Mouse (Mus musculus) CD4-positive, CD25-positive, alpha-beta regulatory T cell, adult 4 months (primary cell): ENCODE data around the gene Shisa5. TPM values are rescaled to one million over a fixed set of nuclear protein-coding genes. Genes with fewer than 3 reads are reported as not detected.

Experiments used
- ATAC-seq: one replicate; pipeline ENCODE4 v1.8.0; 2017
- polyA plus RNA-seq, 2 experiments: library from polyadenylated mRNA; unstranded; fragments of 100-300 nt; shearing (Covaris generic); gene quantifications; one replicate each; pipeline ENCODE4 v1.2.1; 2017

Shisa5 gene
- polyA plus RNA-seq, 2 experiments from 2014 or later = 3,771 to 6,921 TPM

GRCm38 (mm10) chr9:109022866-109023685, 15.3 kb upstream of the Shisa5 start:
- ATAC-seq = peak; percentile 39

GRCm38 (mm10) chr9:109027521-109027920, 10.8 kb upstream of the Shisa5 start:
- ATAC-seq = no peak

GRCm38 (mm10) chr9:109028421-109028820, 9.9 kb upstream of the Shisa5 start:
- ATAC-seq = no peak

DNA sequence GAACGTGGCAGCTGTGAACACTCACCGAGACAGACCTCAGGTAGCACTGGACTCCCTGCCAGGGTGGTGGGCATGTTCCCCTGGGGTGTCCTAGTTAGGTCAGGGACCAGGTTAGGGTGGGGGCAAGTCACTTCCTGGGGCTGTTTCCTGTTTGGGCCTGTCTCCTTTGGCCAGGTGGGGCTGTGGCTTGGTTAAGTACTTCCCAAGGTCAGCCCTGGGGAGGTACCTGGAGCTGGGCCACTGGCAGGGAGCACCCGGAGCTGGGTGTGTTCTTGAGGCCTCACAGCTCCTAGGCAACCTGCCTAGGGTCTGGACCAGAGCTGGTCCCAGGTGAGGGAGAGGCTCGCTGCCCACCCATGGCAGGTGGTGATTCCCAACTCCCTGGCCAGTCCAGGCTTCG, 9.4 kb upstream of the Shisa5 start:
- no peak for ATAC-seq

DNA sequence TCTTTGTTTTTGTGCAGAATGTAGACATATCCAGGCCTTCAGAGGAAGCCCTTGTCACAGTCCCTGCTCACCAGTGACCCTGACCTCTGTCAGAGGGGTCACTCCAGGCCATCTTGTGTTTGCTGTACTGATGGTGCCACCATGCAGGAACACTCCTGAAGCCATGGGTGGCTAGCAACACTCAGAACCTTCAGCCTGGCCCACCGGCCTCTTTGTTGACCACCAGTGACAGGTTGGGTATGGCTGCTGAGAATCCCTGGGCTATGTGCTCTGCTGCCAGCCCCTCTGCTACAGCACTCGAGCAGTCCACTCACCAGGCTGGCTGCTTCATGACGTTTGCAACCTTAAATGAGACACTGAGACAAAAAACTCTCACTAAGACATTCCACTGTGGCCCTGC, 8.1 kb upstream of the Shisa5 start:
- no peak for ATAC-seq

DNA sequence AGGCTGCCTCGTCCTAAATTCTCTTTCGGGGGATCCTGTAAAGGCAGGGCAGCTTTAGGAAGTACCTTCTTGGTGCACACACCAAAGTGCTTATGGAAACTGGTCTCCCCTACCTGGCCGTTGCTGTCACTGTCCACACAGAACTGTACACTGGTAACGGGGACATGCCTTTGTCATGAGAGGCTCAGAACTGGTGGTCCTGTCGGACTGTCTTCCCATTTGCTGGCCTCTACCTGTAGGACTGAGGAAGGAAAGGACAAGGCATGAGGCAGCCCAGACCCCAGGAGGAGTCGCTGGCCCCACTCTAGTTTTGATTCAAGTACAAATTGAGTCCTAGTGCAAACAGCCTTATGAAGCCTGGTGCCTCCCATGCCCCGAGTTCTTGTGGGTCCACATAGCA, 7.4 kb upstream of the Shisa5 start:
- ATAC-seq = no peak

- ATAC-seq = no peak
These were observed 6.7 kb upstream of the Shisa5 start for GRCm38 (mm10) chr9:109031686-109032085.

- ATAC-seq = no peak
These were observed 5.9 kb upstream of the Shisa5 start for GRCm38 (mm10) chr9:109032435-109032834.

- peak; percentile 41 for ATAC-seq
These were observed 568 bp downstream of the Shisa5 start for GRCm38 (mm10) chr9:109038901-109039364.

DNA sequence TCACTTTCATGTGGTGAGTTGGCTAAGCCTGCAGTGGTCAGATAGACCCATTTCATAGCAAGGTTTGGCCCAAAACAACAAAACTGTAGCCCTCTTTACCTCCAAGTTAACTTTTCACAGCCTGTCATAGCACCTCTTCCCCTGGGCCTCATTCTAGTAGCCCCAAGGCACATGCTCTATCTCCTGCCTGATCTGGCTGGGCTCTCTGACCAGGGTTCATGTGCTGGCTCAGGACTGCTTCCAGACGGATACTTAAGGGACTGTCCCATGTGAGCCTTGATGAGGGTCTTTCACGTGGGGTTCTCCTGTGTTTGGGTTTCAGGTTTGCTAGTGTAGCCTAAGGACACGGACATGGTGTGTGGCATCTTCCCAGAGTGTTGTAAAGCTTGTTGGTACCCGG, 1.3 kb downstream of the Shisa5 start:
- ATAC-seq = no peak

GRCm38 (mm10) chr9:109040216-109040615, 1.9 kb downstream of the Shisa5 start:
- ATAC-seq = no peak

DNA sequence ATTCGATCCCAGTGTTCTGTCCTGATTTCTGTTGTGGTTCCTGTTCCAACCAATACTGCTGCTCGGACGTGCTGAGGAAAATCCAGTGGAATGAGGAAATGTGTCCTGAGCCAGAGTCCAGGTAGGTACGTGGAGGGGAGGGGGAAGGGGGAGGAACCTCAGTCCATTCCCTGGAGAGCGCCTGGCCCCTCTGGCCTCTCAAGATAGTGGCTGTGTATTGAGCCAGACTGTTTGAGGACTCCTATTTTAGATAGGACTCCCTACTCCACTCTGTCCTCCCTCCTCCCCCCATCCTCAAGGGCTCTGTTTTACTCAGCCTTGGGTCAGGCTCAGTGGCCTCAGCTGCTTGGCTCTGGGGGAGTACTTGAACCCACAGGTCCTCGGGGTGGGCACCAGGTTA, 2.5 kb downstream of the Shisa5 start:
- ATAC-seq = no peak

DNA sequence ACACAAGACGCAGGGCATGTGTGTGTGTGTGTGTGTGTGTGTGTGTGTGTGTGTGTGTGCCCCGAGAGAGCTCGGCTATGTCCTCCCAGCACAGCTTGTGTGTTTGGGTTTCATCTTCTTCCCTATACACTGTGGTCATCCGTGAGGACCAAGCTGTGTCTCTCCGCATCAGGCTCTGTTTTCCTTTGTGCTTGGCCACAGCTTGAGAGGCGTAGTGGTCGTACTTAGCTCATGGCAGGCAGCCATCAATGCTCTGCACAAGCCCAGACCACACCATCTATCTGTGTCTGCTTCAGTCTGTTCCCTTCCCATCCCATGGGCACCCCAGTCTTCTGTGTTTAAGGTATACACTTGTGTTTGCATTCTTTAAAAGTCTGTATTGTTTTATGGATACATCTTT, 3.0 kb downstream of the Shisa5 start:
- ATAC-seq = no peak

- ATAC-seq = peak; percentile 38
These were observed 7.9 kb downstream of the Shisa5 start for GRCm38 (mm10) chr9:109046306-109046705.

- ATAC-seq = no peak
These were observed 11.0 kb downstream of the Shisa5 start for GRCm38 (mm10) chr9:109049316-109049715.

GRCm38 (mm10) chr9:109049996-109050673, 11.8 kb downstream of the Shisa5 start:
- ATAC-seq = no peak

DNA sequence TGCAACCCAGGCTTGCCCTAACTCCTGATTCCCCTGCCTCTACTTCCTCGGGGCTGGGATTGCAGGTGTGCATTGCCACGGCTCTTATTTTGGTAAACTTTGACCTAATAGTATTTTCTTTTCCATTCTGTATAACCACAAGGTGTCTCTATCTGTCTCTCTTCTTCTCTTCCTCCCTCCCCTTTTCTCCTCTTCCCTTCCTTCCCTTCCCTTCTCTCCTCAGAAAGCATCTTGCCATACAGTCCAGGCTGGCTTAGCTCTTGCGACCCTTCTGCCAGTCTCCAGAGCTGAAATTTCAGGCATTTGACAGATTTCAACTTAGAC, 12.3 kb downstream of the Shisa5 start:
- ATAC-seq = no peak

- peak; percentile 46 for ATAC-seq
These were observed 12.7 kb downstream of the Shisa5 start for GRCm38 (mm10) chr9:109051011-109051501.

DNA sequence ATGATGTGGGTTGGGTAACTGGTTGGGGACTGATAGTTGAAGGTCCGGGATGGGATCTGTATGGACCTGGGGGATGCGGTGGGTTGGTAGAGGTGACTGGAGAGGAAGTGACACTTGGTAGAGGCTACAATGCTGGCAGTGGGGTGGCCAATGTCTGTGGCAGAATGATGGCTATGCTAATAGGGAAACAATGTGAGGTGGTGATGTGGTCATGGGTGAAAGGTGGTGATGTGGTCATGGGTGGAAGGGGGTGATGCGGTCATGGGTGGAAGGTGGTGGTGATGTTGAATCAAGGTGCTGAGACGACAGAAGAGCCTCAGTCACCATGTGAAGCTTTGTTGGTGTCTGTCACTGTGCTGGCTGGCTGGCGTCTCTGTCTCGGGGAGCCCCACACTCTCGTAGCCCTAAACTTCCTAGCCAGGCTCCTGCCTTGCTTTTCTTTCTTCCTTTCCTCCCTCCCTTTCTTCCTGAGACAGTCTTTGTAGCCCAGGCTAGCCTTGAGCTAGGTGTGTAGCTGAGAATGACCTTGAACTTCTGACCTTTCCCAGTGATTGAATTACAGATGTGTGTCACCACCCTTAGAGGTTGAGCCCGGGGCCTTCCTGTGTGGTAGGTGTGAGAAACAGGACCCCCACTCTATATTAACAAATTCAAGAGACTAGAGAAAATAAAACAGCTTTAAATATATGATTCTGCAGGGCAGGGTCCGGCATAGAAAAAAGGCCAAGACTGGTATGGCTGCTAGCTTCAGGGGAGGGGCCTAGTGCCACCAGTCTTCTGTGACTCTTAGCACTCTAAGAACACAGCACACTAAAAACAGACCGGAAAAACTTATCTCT, 13.5 kb downstream of the Shisa5 start:
- ATAC-seq = peak; percentile 28

- peak; percentile 36 for ATAC-seq
These were observed 14.3 kb downstream of the Shisa5 start for GRCm38 (mm10) chr9:109052490-109053260.

DNA sequence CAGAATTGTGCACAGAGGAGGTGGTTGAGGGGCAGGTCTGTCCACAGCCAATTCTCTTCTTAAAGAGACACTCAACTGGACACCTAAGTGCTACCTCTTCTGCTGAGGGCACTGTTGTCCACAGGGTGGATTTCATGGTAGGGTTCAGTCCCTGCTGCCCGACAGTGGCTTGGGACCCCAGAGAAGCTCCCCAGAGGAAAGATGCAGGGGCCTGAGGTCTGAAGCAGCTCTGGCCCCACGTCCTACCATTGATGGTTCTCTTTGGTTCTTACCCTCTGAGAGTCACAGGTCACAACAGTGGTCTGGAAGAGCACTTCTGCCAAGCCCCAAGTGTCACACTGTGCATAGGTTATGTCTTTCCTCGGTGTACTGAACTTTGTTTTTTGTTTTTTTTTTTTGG, 15.0 kb downstream of the Shisa5 start:
- ATAC-seq = no peak

- no peak for ATAC-seq
These were observed 15.5 kb downstream of the Shisa5 start for GRCm38 (mm10) chr9:109053851-109054250.
